Mouse (Mus musculus) kidney, adult 9 months (tissue): ENCODE measurements around the gene Ube2r2.
A peak's percentile ranks its signal among the peaks of the same experiment; 100 is the strongest.

Experiments used
- DNase-seq: peaks from one replicate; pipeline ENCODE4 v3.0.0; 2022

Ube2r2 gene

DNA sequence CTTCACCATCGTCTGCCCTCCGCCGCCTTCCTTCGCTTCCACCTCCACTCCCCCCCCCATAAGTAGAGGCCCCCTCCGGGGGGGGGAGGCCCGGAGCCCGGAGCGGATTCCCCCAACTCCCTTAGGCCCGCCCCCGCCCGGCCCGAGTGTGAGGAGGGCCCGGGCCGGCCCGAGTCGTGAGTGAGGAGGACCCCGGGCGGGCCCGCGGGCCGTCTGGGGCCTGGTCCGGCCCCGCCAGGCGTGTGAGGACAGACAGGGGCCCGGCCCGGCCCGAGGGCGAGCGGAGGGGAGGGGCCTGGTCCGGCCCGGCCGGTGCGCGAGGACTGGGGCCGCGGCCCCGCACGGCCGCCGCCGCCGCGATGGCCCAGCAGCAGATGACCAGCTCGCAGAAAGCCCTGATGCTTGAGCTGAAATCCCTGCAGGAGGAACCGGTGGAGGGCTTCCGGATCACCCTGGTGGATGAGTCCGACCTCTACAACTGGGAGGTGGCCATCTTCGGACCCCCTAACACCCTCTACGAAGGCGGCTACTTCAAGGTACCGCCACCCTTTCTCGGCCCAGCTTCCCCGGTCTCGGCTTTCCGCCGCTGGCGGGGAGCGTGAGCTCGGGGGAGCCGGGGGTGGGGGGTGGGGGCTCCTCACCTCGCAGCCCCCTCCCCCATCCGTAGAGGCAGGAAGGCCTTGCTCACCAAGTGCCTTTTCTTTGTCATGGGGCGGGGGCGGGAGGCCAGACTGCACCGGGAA, at the start of gene Ube2r2:
Gene Ube2r2, plus strand, starts transcription at position 33 of the 743 bp plus-strand sequence.
- DNase-seq = peak; percentile 59

DNA sequence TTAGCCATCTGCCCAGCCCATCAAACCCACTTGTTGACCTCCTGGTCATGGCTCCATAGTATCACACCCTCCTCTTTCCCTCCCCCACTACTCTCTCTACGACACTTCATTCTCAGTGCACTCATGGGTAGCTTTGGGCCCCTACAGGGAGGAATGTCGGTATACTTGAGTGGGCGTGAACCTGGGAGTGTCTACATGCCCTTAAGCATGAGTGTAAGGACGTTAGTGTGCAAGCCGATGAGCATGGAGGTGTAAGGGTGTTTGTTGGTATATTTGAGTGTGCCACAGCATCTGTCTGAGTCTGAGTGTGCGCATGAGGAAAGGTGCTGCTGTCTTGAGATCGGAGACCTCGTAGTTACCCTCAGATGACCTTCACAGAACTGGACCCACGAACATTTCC, 48.6 kb upstream of the Ube2r2 start:
- DNase-seq = no peak

DNA sequence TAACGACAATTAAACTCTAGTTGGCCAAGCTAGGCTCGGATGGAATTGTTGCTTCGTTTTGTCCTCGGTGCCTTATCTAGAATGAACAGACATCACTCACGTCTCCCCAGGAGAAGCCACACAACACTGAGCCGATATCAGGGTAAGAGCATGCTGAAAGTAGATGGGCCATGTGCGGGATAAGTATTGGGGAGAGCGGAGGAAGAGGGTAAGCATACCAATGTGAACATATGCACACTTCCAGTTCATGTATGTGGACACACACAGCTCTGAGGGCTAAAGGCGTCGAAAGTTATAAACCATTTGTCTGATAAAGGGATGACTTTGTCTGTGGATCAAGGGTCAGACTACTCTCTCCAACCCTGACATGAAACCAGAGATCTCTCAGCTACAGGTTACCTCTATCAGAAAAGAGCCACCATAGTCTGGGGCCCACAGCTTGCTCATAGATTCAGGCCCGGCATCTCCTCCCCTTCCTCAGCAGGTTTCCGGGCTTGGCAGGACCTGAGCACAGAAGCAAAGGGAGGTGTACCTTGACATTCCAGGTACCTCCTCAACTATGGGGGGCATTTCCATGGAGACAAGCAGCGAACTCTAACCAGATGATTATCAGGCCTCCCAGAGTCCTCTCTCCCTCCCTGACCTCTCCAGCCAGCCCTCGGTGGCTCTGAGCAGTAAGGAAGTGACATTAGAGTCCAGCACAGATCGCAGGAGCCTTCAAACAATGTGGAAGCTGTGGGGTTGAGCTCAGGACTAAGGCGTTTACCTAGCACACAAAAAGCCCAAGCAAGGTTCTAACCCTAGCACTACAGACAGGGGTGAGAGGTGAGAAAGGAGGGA, 47.9 kb upstream of the Ube2r2 start:
- no peak for DNase-seq

DNA sequence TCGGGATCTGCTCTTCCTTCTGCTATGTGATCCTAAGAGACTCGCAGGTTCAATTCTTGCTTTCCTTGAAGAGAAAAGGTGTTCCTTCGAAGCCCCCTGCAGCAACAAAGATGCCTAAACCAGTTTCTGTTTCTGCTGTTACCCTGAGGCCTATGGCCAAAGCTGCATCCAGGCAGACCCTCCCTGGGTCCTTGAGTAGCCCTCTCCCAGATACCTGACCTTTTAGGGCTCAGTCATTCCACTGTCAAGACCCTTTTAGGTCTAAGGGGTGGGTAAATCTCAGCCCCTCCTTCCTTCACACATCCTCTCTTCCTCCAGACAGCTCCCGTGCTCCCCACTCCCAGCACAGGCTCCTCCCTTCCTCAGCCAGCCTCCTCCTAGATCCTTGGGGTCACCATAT, 46.4 kb upstream of the Ube2r2 start:
- no peak for DNase-seq

DNA sequence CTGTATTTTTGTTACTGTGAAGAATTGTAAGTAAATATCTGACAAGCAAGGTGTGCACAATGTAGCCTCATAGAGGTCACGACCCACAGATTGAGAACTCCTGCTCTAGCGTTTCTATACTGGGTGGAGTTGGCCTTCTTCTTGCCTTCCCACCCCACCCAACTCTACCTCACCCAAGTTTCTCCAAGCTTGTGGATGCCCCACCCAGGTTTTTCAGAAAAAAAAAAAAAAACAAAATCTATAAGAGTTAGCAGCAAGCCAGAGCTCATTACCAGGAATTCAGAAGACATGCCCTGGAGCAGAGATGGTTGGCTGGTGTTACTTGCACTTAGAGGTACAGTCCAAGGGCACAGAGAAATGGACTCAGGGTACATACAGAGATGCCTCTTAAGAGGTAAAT, 45.8 kb upstream of the Ube2r2 start:
- no peak for DNase-seq

DNA sequence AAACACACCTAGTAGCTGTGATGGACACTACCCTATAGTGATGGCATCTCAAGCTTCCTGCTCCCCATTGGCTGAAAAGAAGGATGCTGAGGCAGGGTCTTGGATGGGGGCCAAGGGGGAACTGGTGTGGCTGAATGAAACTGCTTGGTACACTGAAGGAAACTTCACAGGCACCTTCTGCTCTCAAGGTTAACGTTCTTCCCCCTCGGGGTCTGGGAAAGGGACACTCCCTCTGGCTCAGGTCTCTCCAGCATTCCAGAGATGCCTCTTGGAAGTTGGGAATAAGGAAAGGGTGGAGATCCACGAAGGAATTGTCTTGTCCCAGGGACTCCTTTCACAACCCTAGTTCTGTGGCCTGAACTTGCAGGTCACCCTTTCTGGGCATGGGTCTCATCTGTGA, 44.2 kb upstream of the Ube2r2 start:
- DNase-seq = no peak

DNA sequence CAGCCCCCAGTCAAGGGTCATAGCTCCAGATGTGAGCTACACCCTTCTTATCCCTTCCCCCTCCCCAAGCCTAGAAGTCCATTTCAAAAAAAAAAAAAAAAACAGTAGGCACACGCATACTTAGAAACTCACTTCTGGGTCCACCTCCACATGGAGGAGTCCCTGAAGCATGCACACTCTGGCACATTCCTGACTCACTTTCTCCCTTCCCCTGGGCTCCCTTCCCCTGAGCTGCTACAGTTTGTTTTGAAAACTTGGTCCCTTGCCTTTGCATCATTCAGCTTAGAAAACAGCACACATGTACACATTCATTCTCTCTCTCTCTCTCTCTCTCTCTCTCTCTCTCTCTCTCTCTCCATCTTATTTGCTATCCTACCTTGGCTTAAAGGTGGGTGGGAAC, 42.6 kb upstream of the Ube2r2 start:
- no peak for DNase-seq

DNA sequence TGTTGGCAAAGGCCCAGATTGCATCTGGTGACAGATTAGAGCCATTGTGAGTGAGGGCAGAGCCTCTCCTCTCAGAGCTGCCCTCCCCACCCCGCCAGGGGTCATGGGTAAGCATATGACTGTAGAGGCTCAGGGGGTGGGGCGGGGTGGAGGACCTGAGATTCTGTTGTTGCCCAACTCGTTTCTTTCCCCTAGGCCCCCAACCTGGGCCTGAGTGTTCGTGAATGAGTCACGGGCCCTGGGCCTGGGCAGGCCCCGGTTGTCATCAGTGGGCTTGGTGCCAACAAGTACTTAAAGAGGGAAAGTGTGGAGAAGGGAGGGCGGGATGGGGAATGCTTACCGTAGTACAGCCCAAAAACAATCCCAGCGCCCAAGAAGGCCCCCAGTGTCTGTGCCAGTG, 41.2 kb upstream of the Ube2r2 start:
- DNase-seq = no peak

DNA sequence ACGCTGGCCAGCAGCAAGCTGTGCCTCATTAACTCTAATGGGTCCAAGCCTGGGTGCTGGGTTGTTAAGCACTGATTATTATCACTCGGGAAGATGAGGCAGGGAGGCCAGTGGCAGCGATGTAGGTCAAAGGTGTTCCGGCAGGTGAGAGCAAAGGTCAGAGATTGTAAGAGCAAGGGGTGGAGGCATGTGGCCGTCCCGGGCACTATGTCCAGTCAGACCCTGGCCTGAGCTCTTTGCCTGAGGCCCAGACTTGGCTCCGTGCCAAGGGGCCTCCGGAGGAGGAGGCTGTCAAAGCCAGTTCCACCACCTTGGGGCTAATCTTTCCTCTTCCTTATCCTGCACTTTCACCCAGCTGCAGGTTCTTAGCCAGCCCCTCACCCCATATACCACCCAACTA, 39.4 kb upstream of the Ube2r2 start:
- DNase-seq = peak; percentile 71

DNA sequence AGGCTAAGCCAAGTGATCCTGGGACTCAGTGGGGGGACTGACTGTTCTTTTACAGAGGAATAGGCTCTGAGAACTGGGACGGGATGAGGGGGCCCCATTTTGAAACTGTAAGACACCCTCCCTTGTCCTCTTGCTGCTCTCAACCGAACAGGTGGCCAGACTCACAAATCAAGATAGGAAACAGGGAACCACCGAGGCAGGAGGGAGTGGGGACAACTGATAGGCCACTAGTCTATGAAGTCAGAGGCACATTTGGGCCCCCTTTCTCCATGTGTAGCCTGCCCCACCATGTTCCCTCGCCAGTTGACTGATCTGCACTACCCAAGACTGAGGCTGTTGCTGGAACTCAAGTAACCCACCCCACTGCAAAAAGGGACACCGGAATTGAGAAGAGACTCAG, 38.7 kb upstream of the Ube2r2 start:
- no peak for DNase-seq

DNA sequence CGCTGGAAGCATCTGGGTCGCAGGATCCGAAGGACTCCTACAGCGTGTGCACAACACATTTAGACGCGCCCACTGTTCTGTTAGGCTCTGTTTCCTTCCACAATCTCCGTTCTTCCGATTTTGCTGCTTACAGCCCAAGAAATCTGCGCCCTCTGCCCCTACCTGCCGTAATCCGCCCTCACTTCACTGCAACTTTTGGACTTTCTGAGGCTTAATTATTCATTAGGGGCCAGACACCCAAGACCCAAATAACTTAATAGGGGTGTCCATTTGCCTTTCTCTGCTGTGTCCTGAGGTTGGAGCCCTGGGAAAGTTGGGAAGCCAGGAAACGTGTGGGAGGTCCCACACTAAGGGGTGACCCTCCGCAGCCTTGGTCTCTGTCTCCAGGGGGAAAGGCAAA, 38.2 kb upstream of the Ube2r2 start:
- DNase-seq = peak; percentile 76

DNA sequence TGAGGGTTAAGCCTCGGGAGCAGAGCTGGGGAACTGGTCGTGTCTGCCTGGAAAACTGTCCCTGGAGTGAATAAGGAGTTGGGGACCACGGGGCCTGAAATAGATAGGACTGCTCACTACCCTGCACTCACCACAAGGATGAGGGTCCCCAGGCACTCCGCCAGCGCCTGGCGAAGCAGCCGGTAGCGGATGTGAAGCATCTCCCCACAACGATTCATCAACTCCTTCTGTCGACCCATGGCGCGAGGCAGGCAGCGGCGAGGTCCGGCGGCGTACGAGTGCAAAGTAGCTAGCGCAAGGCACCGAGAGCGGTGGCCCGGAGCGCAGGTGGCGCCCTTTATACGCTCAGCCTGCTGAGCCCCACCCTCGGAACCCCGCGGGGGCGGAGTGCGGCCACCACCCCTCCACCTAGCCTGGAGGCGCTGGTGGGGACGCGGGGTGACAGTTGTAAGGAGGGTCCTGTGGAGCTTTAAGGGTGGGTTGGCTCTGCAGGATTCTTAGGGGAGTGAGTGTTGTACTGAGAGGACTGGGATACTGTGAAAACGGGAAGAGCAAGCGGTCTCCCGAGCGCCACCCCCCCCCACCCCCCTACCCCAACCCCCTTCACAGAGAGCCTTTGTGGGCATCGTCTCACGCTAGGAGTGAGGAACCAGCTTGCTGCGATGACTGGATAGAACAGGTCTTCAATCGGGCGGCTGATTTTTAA, 37.5 kb upstream of the Ube2r2 start, which contains the start of gene Aqp3:
Gene Aqp3, minus strand, starts transcription at position 313 of the 706 bp plus-strand sequence.
- DNase-seq = peak; percentile 73

DNA sequence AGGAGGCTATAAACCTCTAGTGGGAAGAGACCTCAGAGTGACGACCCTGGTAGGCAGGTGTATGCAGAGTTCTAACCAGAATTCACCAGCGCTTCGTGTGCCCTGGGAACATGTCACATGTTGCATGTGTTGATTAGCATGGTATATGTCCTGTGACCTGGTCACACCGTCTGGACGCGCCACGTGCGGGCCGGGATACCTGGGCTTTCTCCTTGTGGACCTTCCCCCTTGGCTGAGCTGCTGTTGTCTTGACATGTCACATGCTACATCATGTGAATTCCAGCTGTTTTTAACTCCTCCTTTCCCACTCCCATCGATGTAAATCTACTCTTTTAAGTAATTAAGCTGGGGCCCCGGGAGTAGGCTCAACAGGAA, 37.0 kb upstream of the Ube2r2 start:
- peak; percentile 51 for DNase-seq

DNA sequence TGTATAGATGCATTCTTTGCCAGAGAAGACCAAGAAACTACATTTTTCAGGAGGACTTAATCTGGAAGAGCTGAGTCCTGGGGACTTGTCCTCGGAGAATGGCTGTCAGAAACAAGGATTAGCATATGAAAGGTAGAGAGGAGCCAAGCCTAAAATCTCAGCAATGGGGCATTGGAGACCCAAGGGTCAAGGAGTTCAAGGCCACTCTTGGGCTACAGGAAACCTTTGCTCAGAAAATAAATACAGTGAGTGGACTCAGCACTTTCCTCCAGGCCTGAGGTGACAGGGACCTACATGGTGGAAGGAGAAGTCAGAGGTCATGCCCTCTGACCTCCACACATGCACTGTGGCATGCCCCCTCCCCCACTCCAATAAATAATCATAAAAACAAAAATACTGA, 34.6 kb upstream of the Ube2r2 start:
- DNase-seq = no peak

DNA sequence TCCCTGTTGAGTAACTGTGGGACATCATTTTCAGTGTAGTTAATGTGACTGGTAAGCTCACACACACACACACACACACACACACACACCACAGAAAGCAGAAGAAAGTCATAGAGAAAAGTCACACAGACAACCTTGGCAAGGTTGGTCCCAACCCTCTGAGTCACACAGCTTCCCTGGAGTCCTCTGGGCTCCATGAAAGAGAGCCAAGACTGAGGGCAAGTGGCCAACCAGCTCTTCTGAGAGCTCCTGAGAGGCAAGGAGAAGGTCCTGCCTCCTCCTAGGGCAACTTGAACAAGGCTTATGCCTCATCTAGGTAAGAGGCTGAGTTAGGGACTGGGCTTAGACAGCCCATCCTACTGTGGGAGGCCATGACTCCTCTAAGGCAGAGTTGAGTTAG, 32.6 kb upstream of the Ube2r2 start:
- DNase-seq = no peak

DNA sequence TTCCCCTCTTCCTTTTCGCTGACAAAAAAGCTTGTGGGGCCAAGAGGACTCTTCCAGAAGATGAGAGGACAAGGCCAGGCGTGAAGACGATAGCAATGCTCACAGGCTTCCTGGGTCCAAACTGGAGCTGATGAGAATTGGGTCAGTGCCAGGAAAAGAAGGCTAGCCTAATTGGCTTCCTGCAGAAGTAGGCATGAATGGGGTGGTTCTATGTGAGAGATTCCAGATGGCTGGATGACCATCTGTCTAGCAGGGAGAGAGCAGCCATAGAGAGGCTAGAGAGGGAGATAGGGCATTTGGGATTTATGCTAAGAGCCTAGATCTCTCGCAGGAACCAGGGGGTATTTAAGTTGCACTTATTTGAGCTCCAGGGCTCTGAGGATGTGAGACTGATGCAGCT, 28.1 kb upstream of the Ube2r2 start:
- DNase-seq = no peak

DNA sequence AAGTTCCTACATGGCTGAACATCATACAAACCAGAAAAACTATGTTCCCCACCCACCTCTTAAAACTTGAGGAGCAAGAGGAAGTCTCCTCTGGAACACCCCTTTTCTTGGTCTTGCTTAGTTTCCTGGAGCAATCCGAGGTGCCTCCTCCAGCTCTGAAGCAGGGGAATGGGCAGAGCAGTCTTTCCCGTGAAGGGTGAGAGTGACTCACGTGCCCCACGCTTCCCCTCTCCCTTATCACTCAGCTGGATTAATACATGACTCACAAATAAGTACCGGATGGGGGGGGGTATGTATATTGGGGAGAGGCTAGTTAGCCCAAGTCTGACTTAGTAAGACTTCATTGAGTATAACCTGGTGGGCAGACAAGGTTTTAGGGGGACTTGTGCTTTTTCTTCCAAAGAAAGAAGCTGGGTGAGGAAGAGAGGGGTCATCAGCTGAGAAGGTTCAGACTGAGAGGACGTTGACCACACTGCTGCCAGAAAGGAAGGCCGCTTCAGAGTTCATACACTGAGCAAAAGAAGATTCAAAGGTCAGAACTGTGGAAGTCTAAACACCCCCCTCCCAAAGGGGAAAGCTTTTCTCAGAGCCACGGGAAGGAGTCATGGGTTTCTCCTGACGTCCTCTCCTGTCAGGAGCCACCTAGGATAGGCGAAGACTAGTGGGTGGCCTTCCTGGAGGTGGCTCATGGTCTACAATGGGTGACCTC, 26.7 kb upstream of the Ube2r2 start:
- peak; percentile 60 for DNase-seq

DNA sequence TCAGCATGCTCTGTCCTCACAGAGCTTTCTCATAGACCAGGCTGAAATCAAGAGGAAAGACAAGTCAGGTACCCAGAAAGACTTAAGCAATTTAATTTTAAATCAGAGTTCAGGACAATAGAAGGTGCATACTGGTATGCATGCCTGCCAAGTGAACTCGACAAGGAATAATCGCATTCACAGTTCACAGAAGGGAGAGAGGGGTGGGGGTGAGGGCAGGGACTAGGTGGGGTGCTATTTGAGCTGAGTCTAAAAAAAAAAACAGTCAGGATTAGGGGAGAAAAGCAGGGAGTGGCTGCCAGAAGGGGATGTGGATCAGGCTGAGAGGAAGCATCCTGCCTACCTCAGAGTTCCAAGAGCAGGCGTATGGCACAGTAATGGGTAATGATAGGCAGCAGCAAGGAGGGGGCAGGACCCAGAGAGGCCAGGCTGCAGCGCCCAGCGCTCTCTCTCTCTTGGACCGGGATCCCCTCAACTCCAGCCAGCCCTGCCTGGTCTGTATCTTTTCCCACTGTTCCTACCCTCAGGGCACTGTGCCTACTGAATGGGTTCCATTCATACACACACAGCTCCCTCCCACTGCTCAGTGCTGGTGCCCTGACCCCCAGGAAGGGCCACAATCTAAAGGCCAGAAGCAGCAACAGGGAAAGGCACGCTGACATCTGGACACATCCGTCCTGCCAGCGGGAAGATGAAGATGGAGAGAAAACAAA, 21.0 kb upstream of the Ube2r2 start:
- DNase-seq = no peak

DNA sequence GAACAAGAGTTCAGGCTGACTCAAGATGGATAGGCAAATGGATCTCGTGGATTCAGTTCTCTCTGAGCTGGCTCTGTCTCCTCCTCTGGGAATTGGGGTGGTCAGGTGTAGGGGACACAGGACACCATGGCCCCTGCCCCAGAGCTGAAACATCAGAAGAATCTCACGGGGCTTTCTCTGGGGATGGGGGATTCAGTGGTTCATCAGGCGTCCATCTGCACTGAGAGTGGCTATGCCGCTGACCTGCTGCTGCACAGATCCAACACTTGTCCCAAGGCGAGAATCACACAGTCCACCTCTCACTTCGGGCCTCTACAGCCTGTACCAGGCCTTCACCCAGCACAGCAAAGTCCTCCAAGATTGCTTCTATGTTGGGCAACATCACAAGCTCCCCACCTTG, 20.5 kb upstream of the Ube2r2 start:
- DNase-seq = no peak

DNA sequence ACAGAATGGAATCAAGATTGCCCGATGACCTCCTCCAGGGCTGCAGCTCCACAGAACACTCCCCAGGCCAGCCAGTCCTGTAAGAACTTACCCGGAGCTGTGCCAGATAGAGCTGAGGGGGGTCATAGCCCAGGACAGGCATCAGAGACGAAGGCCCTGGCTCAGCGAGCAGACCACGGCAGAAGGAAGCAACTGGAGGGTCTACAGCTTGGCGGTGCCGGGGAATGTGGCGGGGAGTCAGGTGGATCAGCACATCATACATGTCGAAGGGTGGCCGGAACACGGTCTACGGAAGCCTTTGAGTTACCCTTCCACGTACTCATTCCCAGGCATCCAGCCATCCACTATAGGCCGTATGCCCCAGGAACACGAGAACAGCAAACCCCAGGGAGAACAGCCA, 19.8 kb upstream of the Ube2r2 start:
- no peak for DNase-seq

DNA sequence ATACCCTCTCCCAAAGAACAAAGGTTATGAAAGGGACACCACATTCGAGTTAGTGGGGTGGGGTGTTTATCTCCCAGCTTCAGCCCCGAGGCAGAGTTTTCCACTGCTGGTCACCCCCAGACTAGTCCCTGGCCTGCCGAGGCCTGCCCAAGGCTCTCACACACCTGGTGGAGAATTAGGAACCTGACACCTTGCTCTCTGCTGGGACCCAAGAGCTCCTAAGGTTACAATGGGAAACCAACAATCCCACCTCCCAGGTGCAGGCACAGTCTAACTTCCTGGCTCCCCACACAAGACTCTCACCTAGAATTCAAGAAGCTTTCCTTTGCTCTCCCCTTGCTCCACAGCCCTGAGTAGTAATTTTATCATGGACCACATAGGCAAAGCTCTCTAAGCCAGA, 18.7 kb upstream of the Ube2r2 start:
- DNase-seq = no peak

DNA sequence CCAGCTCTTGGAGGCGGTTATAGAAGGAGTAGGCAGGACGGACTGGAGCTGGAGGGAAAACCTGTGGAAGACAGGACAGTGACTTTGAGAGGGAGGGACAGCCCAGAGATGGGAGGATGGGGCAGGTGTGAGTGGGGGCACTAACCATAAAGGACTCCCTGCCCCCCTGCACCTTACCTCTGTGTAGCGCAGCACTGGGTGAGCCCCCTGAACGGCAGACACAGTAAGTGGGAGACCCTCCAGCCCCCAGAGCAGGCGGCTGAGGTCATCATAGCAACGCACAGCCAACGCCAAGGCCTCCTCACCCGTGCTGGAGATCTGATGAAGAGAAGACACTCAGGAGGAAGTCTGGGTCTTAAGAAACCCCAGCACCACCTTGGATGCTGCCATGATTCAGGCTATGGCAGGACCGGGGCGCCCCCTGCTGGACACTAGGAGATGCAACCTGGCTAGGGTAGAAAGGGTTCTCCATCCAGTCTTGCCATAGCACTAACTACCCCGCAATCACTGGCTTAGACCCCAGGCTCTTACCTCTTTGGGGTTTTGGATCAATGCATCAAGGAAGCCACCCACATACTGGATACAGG, 16.7 kb upstream of the Ube2r2 start:
- DNase-seq = peak; percentile 70
